Mouse (Mus musculus) heart, postnatal 0 days (tissue): ENCODE results near the gene Ppp1r3e.

ENCODE experiments used
- CTCF ChIP-seq: IDR thresholded peaks from 2 replicates; pipeline ENCODE4 v1.5.1; 2016; ENCODE audit warnings: antibody characterized with exemption, control low read depth, low read depth
- EP300 ChIP-seq: IDR thresholded peaks from 2 replicates; pipeline ENCODE4 v1.6.1; 2016; ENCODE audit warnings: antibody characterized with exemption, low read depth

DNA sequence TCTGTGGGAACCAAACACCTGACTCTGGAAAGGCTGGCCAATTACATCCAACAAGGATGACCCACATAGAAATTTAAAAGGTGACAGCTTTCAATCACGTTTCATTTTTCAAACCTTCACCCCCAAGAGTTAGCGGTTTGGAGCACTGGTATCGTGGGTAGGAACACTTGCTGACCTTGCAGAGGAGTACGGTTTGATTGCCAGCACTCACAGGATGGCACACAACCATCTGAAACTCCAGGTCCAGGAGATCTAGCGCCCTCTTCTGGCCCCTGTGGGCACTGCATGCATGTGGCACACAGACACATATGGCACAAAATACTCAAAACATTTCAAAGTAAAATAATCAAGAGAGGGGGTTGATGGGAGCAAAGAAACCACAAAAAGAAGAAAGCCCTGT lies 10.4 kb downstream of the Ppp1r3e start:
- TF ChIP-seq CTCF: peak; percentile 10; the same call in 1 of the 2 replicates
- no peak for TF ChIP-seq EP300
